Mouse (Mus musculus): ENCODE data around the gene Garem2. TPM values are rescaled to one million over a fixed set of nuclear protein-coding genes. Genes with fewer than 3 reads are reported as not detected.

Garem2 gene
- polyA plus RNA-seq (2012; ENCODE audit: low replicate concordance) = not detected in 2 replicates

DNA sequence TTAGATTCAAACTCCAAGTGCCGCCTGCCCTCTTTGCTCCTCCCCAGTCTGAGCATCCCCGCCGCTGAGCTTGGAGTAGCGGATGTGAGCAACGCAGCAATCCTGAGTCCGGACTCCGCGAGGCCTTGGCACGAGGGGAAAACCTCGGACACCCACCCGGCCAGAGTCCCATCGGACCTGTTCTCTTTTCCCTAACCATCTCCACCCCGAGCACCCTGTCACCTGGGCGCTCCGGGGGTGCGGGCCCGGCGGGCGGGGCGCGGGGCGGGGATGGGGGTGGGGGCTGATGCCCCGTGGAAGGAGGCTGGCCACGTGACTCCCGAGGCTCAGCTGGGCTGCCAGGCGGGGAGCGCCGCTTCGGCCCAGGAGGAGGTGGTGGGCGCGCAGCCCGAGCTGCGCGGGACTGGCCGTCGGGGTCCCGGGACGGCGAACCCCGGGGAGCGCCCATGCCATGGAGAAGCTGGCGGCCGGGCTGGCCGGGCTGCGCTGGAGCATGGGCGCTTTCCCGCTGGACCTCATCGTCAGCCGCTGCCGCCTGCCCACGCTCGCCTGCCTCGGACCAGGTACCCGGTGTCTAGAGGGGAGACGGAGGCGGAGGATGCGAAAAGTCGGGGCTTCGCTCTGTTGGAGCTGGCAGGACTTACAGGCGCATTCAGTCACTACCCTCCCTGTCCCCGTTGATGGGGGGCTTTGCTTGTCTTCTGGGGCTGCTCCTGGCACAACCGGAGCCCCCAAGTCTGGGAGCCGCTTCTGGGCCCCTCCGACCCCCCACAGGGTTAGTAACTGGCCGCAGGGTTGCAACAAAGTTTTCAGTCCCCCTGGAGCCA, at the start of gene Garem2:
Gene Garem2, plus strand, starts transcription at position 321 of the 827 bp plus-strand sequence.

DNA sequence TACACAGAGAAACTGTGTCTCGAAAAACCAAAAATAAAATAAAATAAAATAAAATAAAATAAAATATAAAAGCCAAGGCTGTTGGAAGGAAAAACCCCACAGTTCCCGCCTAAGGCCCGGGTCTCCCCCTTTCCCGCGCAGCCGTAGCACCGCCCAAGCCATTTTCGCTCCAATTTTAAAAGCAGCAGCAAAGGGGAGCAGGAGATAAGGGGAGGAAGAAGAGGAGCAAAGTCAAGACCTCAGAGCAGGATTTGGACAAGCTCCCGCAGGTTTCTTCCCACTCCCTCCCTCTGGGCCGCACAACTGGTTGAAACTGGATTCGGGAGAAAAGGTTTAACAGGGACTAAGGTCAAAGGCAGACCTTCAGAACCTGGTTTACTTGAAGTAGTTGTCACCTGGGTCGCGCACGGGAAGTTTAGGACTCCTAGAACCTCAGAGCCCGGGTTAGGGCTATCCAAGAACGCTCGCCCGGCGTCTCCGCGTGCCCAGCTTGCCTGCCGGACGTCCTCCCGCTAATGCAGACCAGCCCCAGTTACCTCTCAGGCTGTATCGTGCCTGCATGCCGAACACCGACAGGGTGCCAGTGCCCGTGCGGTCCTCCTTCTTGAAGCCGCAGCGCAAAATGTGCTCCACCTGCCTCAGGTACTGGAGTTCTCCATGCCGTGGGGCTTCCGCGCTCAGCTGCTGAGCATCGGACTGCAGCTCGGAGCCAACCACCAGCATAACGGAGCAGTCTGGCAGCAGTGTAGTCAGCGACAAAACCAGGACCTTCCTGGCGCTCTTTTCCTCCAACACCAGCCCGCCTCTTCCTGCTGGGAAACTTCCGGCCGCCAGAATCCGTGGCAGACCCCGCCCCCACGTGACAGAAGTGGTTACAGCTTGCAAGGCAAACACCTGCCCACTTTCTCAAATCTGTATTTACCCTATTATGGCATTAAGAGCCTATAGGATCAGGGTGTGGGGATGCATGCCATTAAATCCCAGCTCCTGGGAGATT, 31.8 kb upstream of the Garem2 start, which contains the start of gene Tyms:
Gene Tyms, minus strand, starts transcription at position 793 of the 997 bp plus-strand sequence.

DNA sequence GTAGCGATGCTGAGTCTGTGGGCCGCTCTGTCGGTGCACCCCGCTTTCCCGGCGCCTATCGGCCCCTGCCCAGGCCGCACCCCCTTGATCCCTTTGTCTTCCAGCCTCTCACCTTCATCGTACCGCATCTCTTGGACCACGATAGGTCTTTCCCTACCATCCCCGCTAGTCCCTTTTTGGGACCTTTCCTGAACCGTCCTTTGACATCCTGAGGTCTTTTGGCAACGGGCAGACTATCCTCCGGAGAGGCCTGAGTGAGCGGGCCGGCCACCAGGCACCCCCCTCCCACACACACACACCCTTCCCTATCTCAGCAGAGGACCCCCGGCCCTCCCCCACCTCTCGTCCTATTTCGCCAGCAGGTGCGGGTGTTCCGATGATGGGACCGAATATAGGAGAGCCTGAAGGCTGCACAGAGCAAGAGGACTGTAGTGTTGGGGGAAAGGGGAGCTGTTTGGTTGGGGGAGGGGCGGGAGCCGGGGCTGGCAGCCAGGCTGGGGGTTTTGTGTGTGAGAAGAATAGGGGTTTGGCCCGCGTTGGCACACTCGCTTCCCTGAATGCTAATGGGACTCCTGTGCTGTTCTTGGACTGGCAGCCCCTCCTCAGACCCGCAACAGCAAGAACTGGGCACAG, 823 bp downstream of the Garem2 start, which contains the start of gene 3110082J24Rik:
Gene 3110082J24Rik, minus strand, starts transcription at position 419 of the 633 bp plus-strand sequence.

DNA sequence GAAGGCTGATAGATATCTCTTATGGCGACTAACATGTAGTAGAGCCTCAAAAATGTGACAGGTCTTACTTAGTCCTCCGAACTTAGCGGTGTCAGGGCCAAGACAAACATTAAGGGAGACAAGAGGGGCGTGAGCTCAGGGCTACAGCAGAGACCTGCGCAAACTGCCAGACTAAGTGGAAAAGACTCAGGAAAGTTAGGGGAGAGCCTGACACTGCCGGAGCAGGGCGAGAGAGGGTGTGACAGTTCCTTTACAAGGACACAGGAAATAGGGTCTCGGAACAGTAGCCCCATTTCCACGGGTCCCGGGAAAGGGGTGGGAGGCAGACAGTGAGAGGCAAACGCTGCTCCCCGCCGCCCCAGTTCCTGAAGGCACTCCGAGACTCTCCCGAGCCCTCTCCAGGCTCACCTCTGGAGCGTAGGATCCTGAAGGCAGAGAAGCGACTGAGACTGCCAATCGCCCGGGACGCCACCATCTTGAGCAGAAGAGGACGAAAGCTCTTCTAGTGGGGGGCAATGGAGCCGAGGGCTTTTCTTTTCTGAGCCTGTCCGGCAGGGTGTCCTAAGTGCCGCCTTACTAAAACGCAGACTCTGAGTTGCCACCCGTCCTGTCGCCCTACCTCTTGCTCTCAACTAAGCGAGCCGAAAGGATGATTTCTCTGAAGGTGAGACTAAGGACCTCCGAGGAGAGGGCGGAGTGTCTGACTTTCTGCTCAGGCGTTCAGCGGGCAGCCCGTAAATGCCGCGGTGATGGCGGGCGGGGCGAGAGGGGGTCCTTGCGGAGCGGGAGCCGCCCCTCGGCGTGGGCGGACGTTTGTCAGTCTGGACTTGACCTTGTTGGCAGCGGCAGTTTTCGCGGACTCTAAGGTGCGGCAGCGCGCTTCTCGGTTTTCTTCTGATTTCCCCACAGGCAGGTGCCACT, 49.8 kb downstream of the Garem2 start, which contains the start of the genes Hadha and Hadhb:
Gene Hadha, minus strand, starts transcription at position 689 of the 921 bp plus-strand sequence.
Gene Hadhb, plus strand, starts transcription at position 775 of the 921 bp plus-strand sequence.

Other genes starting within 250 kb of the Garem2 start
- not detected in 2 replicates for gene Il6, start 92.0 kb upstream of the Garem2 start, polyA plus RNA-seq (2012; ENCODE audit: low replicate concordance)
- gene Tyms, start 31.5 kb upstream of the Garem2 start, polyA plus RNA-seq (2012; ENCODE audit: low replicate concordance) = 1.6 and 7.8 TPM in 2 replicates
- gene 3110082J24Rik, start 925 bp downstream of the Garem2 start, polyA plus RNA-seq (2012; ENCODE audit: low replicate concordance) = not detected in 2 replicates
- gene Hadha, start 50.0 kb downstream of the Garem2 start, polyA plus RNA-seq (2012; ENCODE audit: low replicate concordance) = 15.2 and 32.2 TPM in 2 replicates
- 7.7 and 49.9 TPM in 2 replicates for gene Hadhb, start 50.1 kb downstream of the Garem2 start, polyA plus RNA-seq (2012; ENCODE audit: low replicate concordance)
- not detected in 2 replicates for gene Adgrf3, start 100.6 kb downstream of the Garem2 start, polyA plus RNA-seq (2012; ENCODE audit: low replicate concordance)
- gene Selenoi, start 127.4 kb downstream of the Garem2 start, polyA plus RNA-seq (2012; ENCODE audit: low replicate concordance) = 0.46 and 1.3 TPM in 2 replicates
- 0.08 TPM in 1 of 2 replicates, not detected in the other for gene Drc1, start 176.2 kb downstream of the Garem2 start, polyA plus RNA-seq (2012; ENCODE audit: low replicate concordance)

All from hematopoietic multipotent progenitor cell, adult 10-12 weeks (in vitro differentiated cells).